Mouse (Mus musculus) midbrain, postnatal 0 days (tissue): ENCODE data around the gene Rfx6. TPM values are rescaled to one million over a fixed set of nuclear protein-coding genes. Genes with fewer than 3 reads are reported as not detected.

Experiments used
- ATAC-seq: fragments of 200-750 bp; cut with Nextera tagmentation; 2 replicates; pipeline ENCODE4 v1.8.0; 2017; ENCODE audit warnings: moderate number of reproducible peaks, mild to moderate bottlenecking, moderate TSS enrichment, moderate library complexity; ENCODE audit not compliant: low FRiP score
- DNase-seq: peaks from one replicate; pipeline ENCODE4 v3.0.0-alpha.2; 2015; ENCODE audit warnings: low spot score
- H3K27ac ChIP-seq: fragments of 300-500 bp; sonication (generic); 2 replicates; pipeline ENCODE4 v1.5.1; 2014; ENCODE audit warnings: low read depth, mild to moderate bottlenecking, low read length, mixed read lengths
- H3K27me3 ChIP-seq: fragments of 300-500 bp; sonication (generic); 2 replicates; pipeline ENCODE4 v1.6.1; 2014; ENCODE audit warnings: low read length, control low read depth, mixed read lengths; ENCODE audit not compliant: insufficient read depth
- H3K36me3 ChIP-seq: fragments of 300-500 bp; sonication (generic); 2 replicates; pipeline ENCODE4 v1.6.1; 2014; ENCODE audit warnings: low read length, control low read depth, mixed read lengths; ENCODE audit not compliant: insufficient read depth
- H3K4me1 ChIP-seq: fragments of 300-500 bp; sonication (generic); 2 replicates; pipeline ENCODE4 v1.6.1; 2014; ENCODE audit warnings: mild to moderate bottlenecking, control low read depth, antibody characterized with exemption, low read length, mixed read lengths; ENCODE audit not compliant: insufficient read depth
- H3K4me2 ChIP-seq: fragments of 300-500 bp; sonication (generic); 2 replicates; pipeline ENCODE4 v1.6.1; 2014; ENCODE audit warnings: low read depth, mild to moderate bottlenecking, low read length, mixed read lengths; ENCODE audit not compliant: poor library complexity, severe bottlenecking
- H3K4me3 ChIP-seq: fragments of 300-500 bp; sonication (generic); 2 replicates; pipeline ENCODE4 v1.5.1; 2014; ENCODE audit warnings: low read depth, mild to moderate bottlenecking, low read length, moderate library complexity
- H3K9ac ChIP-seq: fragments of 300-500 bp; sonication (generic); replicated peaks from 2 replicates; pipeline ENCODE4 v1.6.1; 2014; ENCODE audit warnings: mild to moderate bottlenecking, low read length, moderate library complexity, mixed read lengths; ENCODE audit not compliant: poor library complexity, severe bottlenecking
- H3K9me3 ChIP-seq: fragments of 300-500 bp; sonication (generic); 2 replicates; pipeline ENCODE4 v1.6.1; 2016; ENCODE audit warnings: low read length, control low read depth
- CTCF ChIP-seq: IDR thresholded peaks from 2 replicates; pipeline ENCODE4 v1.5.1; 2016; ENCODE audit warnings: antibody characterized with exemption, mild to moderate bottlenecking
- WGBS: fragments of 180-500 bp; shearing (Covaris S2); extraction: QIAGEN DNeasy Blood & Tissue Kit; methylation state at CpG from one replicate; pipeline ENCODE4 v1.1.7; 2014; 5-methylcytosine and 5-hydroxymethylcytosine counted together
- polyA plus RNA-seq: library from polyadenylated mRNA; unstranded; fragments of >200 nt; fragmentation: Nextera tagmentation; extraction: Ambion mirVana; gene quantifications from 2 replicates; pipeline ENCODE4 v1.2.1, GENCODE M21; 2015
- total RNA-seq: library from RNA; depleted of rRNA; stranded (reverse); fragments of >200 nt; gene quantifications from 2 replicates; pipeline ENCODE4 v1.2.3, GENCODE M21; 2014

Gene Rfx6
- total and polyA plus RNA-seq, 2 experiments from 2014 or later = not detected

- Histone ChIP-seq H3K27me3 (0 out of 2 replicates have a peak, but pooled peaks cover 3% of the 10 kb centered on the region), H3K36me3 (no peaks in the 10 kb centered on the region), H3K4me1 (no peaks in the 10 kb centered on the region), H3K9me3 (no peaks in the 10 kb centered on the region), H3K9ac (no peak overlapping the region), H3K4me3 (no peak overlapping the region), H3K27ac (no peak overlapping the region), H3K4me2 (no peak overlapping the region)
- no peak for TF ChIP-seq CTCF
- WGBS = 78% methylated on average over 4 of the region's 4 CpGs
- no peak for ATAC-seq
- DNase-seq = no peak
Observed at GRCm38 (mm10) chr10:51671583-51671982, 6.0 kb upstream of the Rfx6 start.

GRCm38 (mm10) chr10:51672082-51672779, 5.3 kb upstream of the Rfx6 start:
- no peaks in the 10 kb centered on the region for H3K36me3 ChIP-seq
- no peak overlapping the region for H3K27ac ChIP-seq
- peaks cover under 1% of the 10 kb centered on the region; the same call in 1 of the 2 replicates for H3K4me1 ChIP-seq
- no peak overlapping the region for H3K9ac ChIP-seq
- H3K4me2 ChIP-seq = no peak overlapping the region
- H3K9me3 ChIP-seq = no peaks in the 10 kb centered on the region
- DNase-seq (no peak), ATAC-seq (0 out of 2 replicates have a peak, but pooled peaks have one; percentile 5)
- H3K27me3 ChIP-seq = 0 out of 2 replicates have a peak, but pooled peaks cover 3% of the 10 kb centered on the region
- no peak for TF ChIP-seq CTCF
- 26% methylated on average over 1 of the region's 1 CpGs for WGBS
- no peak overlapping the region for H3K4me3 ChIP-seq

GRCm38 (mm10) chr10:51678251-51678639, 689 bp downstream of the Rfx6 start:
- ATAC-seq (no peak), DNase-seq (no peak)
- Histone ChIP-seq H3K4me1 (peaks cover 5% of the 10 kb centered on the region; the same call in 1 of the 2 replicates), H3K4me3 (peak overlapping the region; percentile 55), H3K36me3 (no peaks in the 10 kb centered on the region), H3K27me3 (peaks cover 14% of the 10 kb centered on the region), H3K9me3 (no peaks in the 10 kb centered on the region), H3K27ac (no peak overlapping the region), H3K9ac (no peak overlapping the region), H3K4me2 (peak overlapping the region; percentile 99)
- TF ChIP-seq CTCF = no peak
- 9% methylated on average over 10 of the region's 10 CpGs for WGBS

DNA sequence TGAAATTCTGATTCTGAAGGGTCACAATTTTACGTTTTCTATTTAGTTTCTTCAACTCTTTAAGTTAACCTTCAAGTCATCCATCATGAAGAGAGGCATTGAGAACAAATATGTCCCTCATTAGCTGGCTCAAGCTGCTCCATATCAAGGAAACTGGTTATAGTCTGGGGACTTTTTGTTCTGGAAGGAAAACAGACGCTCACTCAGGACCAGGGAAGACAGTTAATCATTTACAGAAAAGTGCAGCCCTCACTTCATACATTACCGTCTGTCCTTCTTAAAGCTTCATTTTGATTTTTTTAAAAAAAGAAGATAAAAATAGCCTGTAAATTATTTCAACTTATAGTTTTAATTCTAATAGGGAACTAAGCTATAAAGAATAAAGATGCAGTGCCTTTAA, 43.3 kb downstream of the Rfx6 start:
- Histone ChIP-seq H3K4me1 (no peaks in the 10 kb centered on the region), H3K4me3 (no peak overlapping the region), H3K4me2 (no peak overlapping the region), H3K36me3 (no peaks in the 10 kb centered on the region), H3K9me3 (no peaks in the 10 kb centered on the region), H3K27me3 (no peaks in the 10 kb centered on the region), H3K27ac (no peak overlapping the region), H3K9ac (no peak overlapping the region)
- ATAC-seq (no peak), DNase-seq (no peak)
- no peak for TF ChIP-seq CTCF
- WGBS = 78% methylated on average over 3 of the region's 3 CpGs

DNA sequence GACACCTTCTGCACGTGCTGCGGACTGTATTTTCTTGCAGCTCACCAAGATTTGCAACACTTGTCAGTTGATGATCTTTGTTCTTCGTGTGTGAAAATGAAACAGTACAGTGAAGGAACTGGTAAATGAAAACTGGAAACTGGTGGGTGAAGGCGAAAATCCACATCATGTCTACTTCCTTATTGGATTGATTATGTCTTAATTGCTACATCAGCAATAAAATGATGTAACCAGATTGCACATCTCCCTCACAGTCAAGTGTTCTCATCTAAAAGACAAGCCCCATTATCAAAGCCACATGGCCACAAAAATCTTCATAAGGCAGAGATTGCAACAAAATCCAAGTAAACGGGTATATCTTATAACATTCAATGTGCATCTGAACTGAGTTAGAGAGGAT, 83.9 kb downstream of the Rfx6 start:
- H3K9me3 ChIP-seq = no peaks in the 10 kb centered on the region
- H3K27ac ChIP-seq = no peak overlapping the region
- H3K27me3 ChIP-seq = no peaks in the 10 kb centered on the region
- WGBS = 91% methylated on average over 5 of the region's 5 CpGs
- no peak overlapping the region for H3K4me3 ChIP-seq
- ATAC-seq (no peak), DNase-seq (no peak)
- H3K36me3 ChIP-seq = no peaks in the 10 kb centered on the region
- no peak overlapping the region for H3K9ac ChIP-seq
- H3K4me1 ChIP-seq = no peaks in the 10 kb centered on the region
- no peak overlapping the region for H3K4me2 ChIP-seq
- no peak for TF ChIP-seq CTCF

- no peaks in the 10 kb centered on the region for H3K36me3 ChIP-seq
- no peak overlapping the region for H3K4me3 ChIP-seq
- no peaks in the 10 kb centered on the region for H3K27me3 ChIP-seq
- no peak overlapping the region for H3K27ac ChIP-seq
- no peak overlapping the region for H3K4me2 ChIP-seq
- WGBS = 91% methylated on average over 2 of the region's 2 CpGs
- DNase-seq (no peak), ATAC-seq (no peak)
- H3K4me1 ChIP-seq = no peaks in the 10 kb centered on the region
- no peak overlapping the region for H3K9ac ChIP-seq
- TF ChIP-seq CTCF = no peak
- H3K9me3 ChIP-seq = no peaks in the 10 kb centered on the region
Observed at GRCm38 (mm10) chr10:51763241-51763640, 85.7 kb downstream of the Rfx6 start.
